Mouse (Mus musculus) layer of hippocampus, postnatal 25 days (tissue): Measurements from ENCODE around the gene Neu1. TPM values are rescaled to one million over a fixed set of nuclear protein-coding genes. Genes with fewer than 3 reads are reported as not detected.
"Not testable (repeated sequence)": the region's sequence is repeated elsewhere in the genome, so short reads cannot be mapped to it uniquely, and the experiment has no call there.

Source experiments
- DNase-seq, 2 experiments: peaks; one replicate each; pipeline ENCODE4 v3.0.0; 2022; ENCODE audit warnings: mixed read lengths in 2 of 2, low spot score in 1 of 2; ENCODE audit errors: extremely low spot score in 1 of 2
- total RNA-seq, 2 experiments: library from RNA; stranded (reverse); gene quantifications; 2 replicates each; pipeline ENCODE4 v1.2.3; 2021

The Neu1 gene
- total RNA-seq, 2 experiments from 2014 or later, result 37.2 to 37.4 TPM

GRCm38 (mm10) chr17:34944362-34944761, 13.3 kb downstream of the Neu1 start:
- no peak for DNase-seq

GRCm38 (mm10) chr17:34946486-34947140, 15.6 kb downstream of the Neu1 start:
- DNase-seq, result no peak

GRCm38 (mm10) chr17:34947606-34948005, 16.6 kb downstream of the Neu1 start:
- DNase-seq, result no peak

DNA sequence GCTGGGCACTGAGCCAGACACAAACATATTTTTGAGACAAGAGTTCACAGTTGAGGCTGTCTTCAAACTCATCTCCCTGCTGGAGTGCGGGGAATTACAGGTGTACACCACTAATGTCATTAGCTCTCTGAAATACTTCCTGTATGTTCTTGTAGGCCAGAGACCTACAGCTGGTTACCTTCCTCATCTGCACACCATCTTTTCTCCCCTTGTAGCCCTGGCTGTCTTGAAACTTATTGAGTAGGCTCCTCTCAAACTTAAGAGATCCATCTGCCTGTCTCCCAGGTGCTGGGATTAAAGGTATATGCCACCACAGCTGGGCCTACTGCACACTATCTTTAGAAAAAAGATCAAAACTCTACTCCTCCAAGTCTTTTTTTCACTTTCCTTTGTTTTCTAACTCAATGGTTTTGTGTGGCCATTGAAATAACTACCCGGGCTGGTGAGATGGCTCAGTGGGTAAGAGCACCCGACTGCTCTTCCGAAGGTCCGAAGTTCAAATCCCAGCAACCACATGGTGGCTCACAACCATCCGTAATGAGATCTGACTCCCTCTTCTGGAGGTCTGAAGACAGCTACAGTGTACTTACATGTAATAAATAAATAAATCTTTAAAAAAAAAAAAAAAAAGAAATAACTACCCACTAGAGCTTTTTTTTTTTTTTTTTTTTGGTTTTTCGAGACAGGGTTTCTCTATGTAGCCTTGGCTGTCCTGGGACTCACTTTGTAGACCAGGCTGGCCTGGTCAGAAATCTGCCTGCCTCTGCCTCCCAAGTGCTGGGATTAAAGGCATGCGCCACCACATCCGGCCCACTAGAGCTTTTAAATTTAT, 17.9 kb downstream of the Neu1 start:
- DNase-seq, result not testable (repeated sequence)

GRCm38 (mm10) chr17:34949553-34949969, 18.5 kb downstream of the Neu1 start:
- DNase-seq, result no peak

- DNase-seq, result no peak
These were observed 19.7 kb downstream of the Neu1 start for GRCm38 (mm10) chr17:34950514-34951455.

DNA sequence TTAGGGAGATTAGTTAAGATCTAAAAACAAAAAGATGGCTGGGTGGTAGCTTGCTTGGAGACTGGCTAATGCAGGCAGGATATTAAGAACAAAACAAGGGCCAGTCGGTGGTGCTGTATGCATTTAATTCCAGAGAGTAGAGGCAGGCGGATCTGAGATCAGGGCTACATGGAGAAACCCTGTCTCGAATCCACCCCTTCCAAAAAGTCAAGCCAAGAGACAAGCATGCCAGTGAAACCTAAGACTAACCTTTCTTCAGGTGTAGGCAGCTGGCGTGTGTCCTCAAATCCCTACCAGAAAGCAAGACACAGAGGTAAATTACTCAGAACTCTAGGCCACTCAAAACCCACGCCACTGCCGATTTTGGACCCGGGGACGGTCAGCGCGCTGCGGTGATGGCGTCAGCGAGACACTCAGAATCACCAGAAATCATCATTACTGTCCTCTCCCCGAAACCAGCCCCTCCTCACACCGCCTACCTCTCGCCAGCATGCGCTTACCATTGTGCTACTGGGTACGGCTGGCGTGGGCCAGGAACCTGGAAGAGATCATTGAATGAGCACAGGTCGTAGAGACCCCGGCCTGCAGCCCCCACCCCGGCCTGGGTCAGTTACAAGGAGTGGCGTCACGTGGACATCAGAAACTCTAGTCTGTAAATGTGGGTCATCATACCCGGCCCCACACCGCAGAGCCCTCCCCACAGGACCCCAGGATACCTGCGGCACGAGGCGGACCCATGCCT, 20.8 kb downstream of the Neu1 start:
- DNase-seq, result no peak

DNA sequence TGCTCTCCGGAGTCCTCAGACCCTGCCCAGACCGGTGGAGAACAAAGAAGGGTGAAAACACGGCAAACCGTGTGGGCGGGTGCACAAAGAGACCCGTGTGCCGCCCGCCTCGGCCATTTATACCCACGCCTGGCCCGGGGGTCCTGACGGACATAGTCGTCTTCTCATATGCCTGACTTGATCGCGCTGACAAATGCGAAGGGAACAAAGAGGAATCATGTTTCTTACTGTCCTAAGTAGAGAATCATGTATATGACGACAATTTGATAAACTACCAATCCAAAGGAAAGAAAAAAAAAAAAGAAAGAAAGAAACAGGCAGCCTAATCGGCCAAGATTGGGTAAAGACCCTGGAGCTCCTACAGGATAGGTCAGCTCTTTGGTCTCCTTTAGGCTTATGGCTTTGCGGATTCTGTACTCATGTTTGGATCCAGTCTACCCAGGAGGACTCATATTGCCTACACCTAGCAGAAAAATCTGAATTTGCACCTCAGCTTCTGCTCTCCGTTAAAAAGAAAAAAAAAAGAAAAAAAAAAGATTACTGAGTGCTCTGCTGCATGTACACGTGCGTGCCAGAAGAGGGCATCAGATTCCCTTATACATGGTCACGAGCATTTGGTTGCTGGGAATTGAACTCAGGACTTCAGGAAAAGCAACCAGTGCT, 21.5 kb downstream of the Neu1 start:
- DNase-seq, result peak; percentile 75 to 81

DNA sequence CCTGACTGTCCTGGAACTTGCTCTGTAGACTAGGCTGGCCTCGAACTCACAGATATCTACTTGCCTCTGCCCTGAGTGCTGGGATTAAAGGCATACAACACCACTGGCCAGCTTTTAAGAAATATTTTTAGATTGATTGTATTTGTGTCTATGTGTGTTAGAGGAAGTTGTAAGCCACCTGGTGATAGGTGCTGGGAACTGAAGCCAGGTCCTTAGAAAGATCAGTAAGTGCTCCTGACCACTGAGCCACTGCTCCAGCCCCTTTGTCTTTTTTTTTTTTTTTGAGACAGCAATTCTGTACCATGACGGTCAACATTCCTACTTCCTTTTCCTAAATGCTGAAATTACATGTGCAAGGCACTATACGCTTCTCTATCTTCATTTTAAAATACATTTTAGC, 22.2 kb downstream of the Neu1 start:
- DNase-seq, result no peak

- no peak for DNase-seq
These were observed 22.9 kb downstream of the Neu1 start for GRCm38 (mm10) chr17:34953904-34954303.

- no peak for DNase-seq
These were observed 23.8 kb downstream of the Neu1 start for GRCm38 (mm10) chr17:34954831-34955230.

DNA sequence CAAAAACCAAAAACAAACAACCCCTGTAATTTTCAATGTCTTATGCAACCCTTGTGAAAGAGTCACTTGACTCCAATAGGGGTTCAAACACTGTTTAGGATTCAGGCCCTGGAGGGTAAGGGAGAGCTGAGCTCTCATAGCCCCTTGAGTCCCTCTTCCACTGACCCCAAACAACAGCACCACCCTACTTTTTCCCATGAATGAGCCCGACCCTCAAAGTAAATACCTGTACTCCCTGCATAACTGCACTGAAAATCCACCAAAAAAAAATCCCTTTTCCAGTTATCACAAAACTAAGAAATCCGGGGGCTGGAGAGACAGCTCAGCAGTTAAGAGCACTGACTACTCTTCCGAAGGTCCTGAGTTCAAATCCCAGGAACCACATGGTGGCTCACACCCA, 24.8 kb downstream of the Neu1 start:
- no peak for DNase-seq

DNA sequence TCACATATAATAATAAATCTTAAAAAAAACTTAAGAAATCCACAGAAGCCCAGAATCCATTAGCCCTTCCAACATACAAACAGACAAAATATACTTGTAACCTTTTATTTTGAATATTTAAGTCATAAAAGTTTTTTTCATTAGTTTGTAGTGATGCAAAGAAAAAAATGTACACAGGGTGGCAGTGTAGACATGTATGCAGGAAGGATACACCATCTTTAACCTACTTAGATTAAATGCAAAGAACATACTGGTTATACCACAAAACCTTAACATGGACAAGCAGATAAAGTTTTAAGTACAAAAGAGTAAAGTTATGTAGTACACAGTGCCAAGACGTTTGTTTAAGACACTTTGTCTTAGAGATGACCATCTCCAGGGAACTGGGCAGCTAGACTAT, 25.3 kb downstream of the Neu1 start:
- DNase-seq, result no peak

- not testable (repeated sequence) for DNase-seq
These were observed 26.2 kb downstream of the Neu1 start for GRCm38 (mm10) chr17:34957291-34957690.

DNA sequence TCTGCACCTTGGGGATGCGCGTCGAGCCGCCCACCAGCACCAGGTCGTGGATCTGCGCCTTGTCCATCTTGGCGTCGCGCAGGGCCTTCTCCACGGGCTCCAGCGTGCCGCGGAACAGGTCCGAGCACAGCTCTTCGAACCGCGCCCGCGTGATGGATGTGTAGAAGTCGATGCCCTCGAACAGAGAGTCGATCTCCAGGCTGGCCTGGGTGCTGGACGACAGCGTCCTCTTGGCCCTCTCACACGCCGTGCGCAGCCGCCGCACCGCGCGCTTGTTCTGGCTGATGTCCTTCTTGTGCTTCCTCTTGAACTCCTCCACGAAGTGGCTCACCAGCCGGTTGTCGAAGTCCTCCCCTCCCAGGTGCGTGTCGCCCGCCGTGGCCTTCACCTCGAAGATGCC, 26.9 kb downstream of the Neu1 start:
- not testable (repeated sequence) for DNase-seq

GRCm38 (mm10) chr17:34958734-34959129, 27.7 kb downstream of the Neu1 start:
- DNase-seq, result not testable (repeated sequence)

GRCm38 (mm10) chr17:34959130-34959778, 28.2 kb downstream of the Neu1 start, which contains the start of gene Hspa1b:
Hspa1b (minus strand) TSS chr17:34959238.
- peak; percentile 57 to 63 for DNase-seq

- no peak for DNase-seq
These were observed 28.9 kb downstream of the Neu1 start for GRCm38 (mm10) chr17:34959881-34960515.
